Mouse (Mus musculus): ENCODE results near the gene Mras. TPM values are rescaled to one million over a fixed set of nuclear protein-coding genes. Genes with fewer than 3 reads are reported as not detected.

Mras gene
- polyA plus RNA-seq, 1 experiment from 2014 or later, result 36.2 TPM

DNA sequence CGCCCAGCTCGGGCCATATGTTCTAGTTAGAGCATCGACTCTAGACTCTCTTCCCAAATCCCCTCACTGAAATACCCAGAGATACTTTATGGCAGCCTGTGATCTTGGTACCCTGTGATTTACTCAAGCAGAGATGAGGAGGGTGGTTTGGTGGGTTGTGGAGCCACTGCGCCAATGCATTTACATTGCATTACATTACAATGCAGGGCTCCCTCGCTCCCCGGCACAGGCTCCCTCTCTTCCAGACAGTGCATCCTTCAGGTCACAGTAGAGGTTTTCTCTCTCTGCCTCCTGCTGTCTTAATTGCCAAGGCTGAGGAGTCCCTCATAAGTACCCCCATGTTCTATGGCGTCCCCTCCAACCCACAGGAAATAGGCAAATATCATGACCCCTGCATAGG lies 68.8 kb downstream of the Mras start:
- no peak overlapping the region for H3K27ac ChIP-seq
- H3K4me3 ChIP-seq, result no peak overlapping the region
- no peaks in the 10 kb centered on the region for H3K4me1 ChIP-seq
- no peaks in the 10 kb centered on the region for H3K36me3 ChIP-seq
- H3K9me3 ChIP-seq (replicated peaks), result 0 out of 2 replicates have a peak, but pooled peaks cover 3% of the 10 kb centered on the region
- H3K9ac ChIP-seq, result no peak overlapping the region
- WGBS, result 60% methylated on average over 7 of the region's 7 CpGs
- no peak for ATAC-seq (ENCODE audit: low FRiP score)
- H3K27me3 ChIP-seq, result no peaks in the 10 kb centered on the region; the same call in 1 of the 2 replicates
- no peak overlapping the region for H3K4me2 ChIP-seq (replicated peaks)

GRCm38 (mm10) chr9:99365906-99366305 lies 71.3 kb downstream of the Mras start:
- Histone ChIP-seq H3K36me3 (no peaks in the 10 kb centered on the region), H3K27ac (no peak overlapping the region), H3K4me1 (no peaks in the 10 kb centered on the region), H3K9me3 (replicated peaks) (0 out of 2 replicates have a peak, but pooled peaks cover 3% of the 10 kb centered on the region), H3K4me3 (no peak overlapping the region), H3K27me3 (no peaks in the 10 kb centered on the region; the same call in 1 of the 2 replicates), H3K4me2 (replicated peaks) (no peak overlapping the region), H3K9ac (no peak overlapping the region)
- ATAC-seq (ENCODE audit: low FRiP score), result no peak
- 78% methylated on average over 3 of the region's 3 CpGs for WGBS

GRCm38 (mm10) chr9:99363076-99363475 lies 74.1 kb downstream of the Mras start:
- Histone ChIP-seq H3K9ac (no peak overlapping the region), H3K4me3 (no peak overlapping the region), H3K36me3 (no peaks in the 10 kb centered on the region), H3K4me1 (peaks cover 5% of the 10 kb centered on the region), H3K27me3 (peaks cover 21% of the 10 kb centered on the region), H3K4me2 (replicated peaks) (no peak overlapping the region), H3K27ac (no peak overlapping the region), H3K9me3 (replicated peaks) (no peaks in the 10 kb centered on the region)
- WGBS, result 57% methylated on average over 8 of the region's 8 CpGs
- no peak for ATAC-seq (ENCODE audit: low FRiP score)

DNA sequence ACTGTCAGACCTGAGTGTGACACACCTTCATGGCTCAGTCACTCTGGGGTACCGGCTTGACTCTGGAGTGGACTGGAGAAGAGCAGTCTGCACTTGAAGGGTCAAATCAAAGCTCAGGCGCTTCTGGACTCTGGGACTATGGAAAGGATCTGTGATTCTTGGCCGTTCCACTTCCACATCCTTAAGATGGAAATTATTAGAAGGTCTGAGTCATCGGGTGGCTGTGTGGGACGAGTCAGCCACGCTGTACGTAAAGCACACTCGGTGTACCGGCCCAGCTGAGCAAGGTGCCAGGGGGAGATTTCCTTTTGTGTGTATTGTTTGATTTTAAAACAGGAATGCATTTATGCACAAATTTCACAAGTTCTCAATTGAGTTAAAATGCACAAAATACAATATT lies 75.2 kb downstream of the Mras start:
- no peak overlapping the region for H3K4me2 ChIP-seq (replicated peaks)
- peaks cover 13% of the 10 kb centered on the region for H3K4me1 ChIP-seq
- 88% methylated on average over 9 of the region's 9 CpGs for WGBS
- peaks cover 33% of the 10 kb centered on the region for H3K27me3 ChIP-seq
- no peaks in the 10 kb centered on the region for H3K36me3 ChIP-seq
- H3K9me3 ChIP-seq (replicated peaks), result no peaks in the 10 kb centered on the region
- H3K4me3 ChIP-seq, result no peak overlapping the region
- no peak for ATAC-seq (ENCODE audit: low FRiP score)
- no peak overlapping the region for H3K27ac ChIP-seq
- no peak overlapping the region for H3K9ac ChIP-seq

DNA sequence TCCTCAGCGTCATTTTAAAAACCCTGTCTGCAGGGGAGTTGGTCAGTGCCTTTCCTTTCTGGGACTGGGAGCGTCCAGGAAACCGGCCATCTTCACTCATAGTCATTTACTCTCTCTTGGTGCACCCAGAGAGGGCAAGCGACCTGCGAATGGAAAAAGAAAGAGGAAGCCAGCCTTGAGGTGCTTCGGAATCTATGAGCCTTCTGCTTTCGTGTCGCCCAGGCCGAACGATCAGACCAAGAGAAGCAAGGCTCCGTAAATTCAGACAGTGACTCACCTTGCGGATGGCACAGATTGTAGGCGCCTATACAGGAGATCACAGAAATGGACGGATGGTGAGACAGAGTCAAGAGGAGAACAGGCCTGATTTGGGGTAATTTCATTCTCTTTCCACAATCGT lies 78.2 kb downstream of the Mras start:
- H3K4me1 ChIP-seq, result peaks cover 13% of the 10 kb centered on the region
- no peak for ATAC-seq (ENCODE audit: low FRiP score)
- H3K4me2 ChIP-seq (replicated peaks), result no peak overlapping the region
- peaks cover 44% of the 10 kb centered on the region for H3K27me3 ChIP-seq
- H3K36me3 ChIP-seq, result no peaks in the 10 kb centered on the region
- H3K27ac ChIP-seq, result no peak overlapping the region
- H3K4me3 ChIP-seq, result no peak overlapping the region
- H3K9ac ChIP-seq, result no peak overlapping the region
- H3K9me3 ChIP-seq (replicated peaks), result no peaks in the 10 kb centered on the region
- WGBS, result 91% methylated on average over 15 of the region's 15 CpGs

DNA sequence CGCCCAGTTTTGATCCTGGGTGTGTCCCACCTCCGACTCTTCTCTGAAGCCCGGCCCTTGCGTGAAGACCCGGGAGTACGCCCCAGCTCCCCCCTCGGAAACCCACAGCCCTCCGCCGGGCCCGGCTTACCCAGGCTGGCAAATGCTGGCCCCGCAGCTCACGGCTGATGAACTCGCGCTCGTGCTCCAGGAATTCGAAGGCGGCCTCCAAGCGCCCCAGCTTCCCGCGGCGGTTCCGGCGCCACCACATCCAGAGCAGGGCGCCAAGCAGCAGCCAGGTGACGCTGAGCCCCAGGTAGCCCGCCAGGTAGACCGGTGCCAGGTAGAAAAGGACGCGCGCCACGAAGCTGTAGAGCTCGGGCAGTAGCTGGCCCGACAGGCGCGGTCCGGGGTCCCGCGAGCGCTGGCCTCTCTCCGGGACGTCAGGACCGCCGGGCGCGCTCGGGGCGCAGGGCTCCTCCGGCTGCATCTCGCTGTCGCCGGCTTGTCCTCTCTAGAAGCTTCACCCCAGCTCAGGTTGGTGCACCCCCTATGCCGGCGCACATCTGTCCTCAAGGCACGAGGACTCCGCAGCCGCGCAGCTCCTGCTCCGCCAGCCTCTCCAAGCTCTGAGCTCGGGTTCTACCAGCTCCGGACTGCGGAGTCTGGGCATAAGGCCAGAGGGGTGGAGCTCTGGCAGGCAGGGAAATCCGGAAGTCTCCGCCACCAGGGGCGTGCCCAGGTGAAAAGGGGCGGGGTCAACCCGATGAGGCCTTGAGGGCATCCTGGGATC lies 79.1 kb downstream of the Mras start, which contains the start of gene Esyt3:
Gene Esyt3 (minus strand): TSS at position 637 of the 772 bp plus-strand sequence.
- under 1% methylated on average over 66 of the region's 66 CpGs for WGBS
- ATAC-seq (ENCODE audit: low FRiP score), result peak; percentile 56
- peaks cover 44% of the 10 kb centered on the region for H3K27me3 ChIP-seq
- H3K9me3 ChIP-seq (replicated peaks), result no peaks in the 10 kb centered on the region
- peak within 1 kb of the TSS; percentile 87 for H3K4me2 ChIP-seq (replicated peaks)
- H3K9ac ChIP-seq, result peak within 1 kb of the TSS; percentile 44
- no peaks in the 10 kb centered on the region for H3K36me3 ChIP-seq
- H3K4me3 ChIP-seq, result peak within 1 kb of the TSS; percentile 41
- H3K27ac ChIP-seq, result no peak within 1 kb of the TSS
- H3K4me1 ChIP-seq, result peaks cover 13% of the 10 kb centered on the region

GRCm38 (mm10) chr9:99357561-99357920 lies 79.6 kb downstream of the Mras start:
- H3K4me1 ChIP-seq, result peaks cover 13% of the 10 kb centered on the region
- no peaks in the 10 kb centered on the region for H3K9me3 ChIP-seq (replicated peaks)
- peak overlapping the region; percentile 87 for H3K4me2 ChIP-seq (replicated peaks)
- H3K36me3 ChIP-seq, result no peaks in the 10 kb centered on the region
- peak overlapping the region; percentile 41 for H3K4me3 ChIP-seq
- no peak for ATAC-seq (ENCODE audit: low FRiP score)
- no peak overlapping the region for H3K27ac ChIP-seq
- H3K9ac ChIP-seq, result no peak overlapping the region
- 6% methylated on average over 19 of the region's 19 CpGs for WGBS
- H3K27me3 ChIP-seq, result peaks cover 44% of the 10 kb centered on the region

GRCm38 (mm10) chr9:99355971-99356370 lies 81.2 kb downstream of the Mras start:
- Histone ChIP-seq H3K9ac (no peak overlapping the region), H3K27ac (no peak overlapping the region), H3K9me3 (replicated peaks) (no peaks in the 10 kb centered on the region), H3K36me3 (no peaks in the 10 kb centered on the region), H3K4me2 (replicated peaks) (no peak overlapping the region), H3K4me3 (no peak overlapping the region), H3K4me1 (peaks cover 13% of the 10 kb centered on the region), H3K27me3 (peaks cover 44% of the 10 kb centered on the region)
- no peak for ATAC-seq (ENCODE audit: low FRiP score)
- WGBS, result 18% methylated on average over 5 of the region's 5 CpGs

- H3K27ac ChIP-seq, result no peak overlapping the region
- WGBS, result 71% methylated on average over 5 of the region's 5 CpGs
- ATAC-seq (ENCODE audit: low FRiP score), result no peak
Observed at GRCm38 (mm10) chr9:99354796-99355195, 82.4 kb downstream of the Mras start.

DNA sequence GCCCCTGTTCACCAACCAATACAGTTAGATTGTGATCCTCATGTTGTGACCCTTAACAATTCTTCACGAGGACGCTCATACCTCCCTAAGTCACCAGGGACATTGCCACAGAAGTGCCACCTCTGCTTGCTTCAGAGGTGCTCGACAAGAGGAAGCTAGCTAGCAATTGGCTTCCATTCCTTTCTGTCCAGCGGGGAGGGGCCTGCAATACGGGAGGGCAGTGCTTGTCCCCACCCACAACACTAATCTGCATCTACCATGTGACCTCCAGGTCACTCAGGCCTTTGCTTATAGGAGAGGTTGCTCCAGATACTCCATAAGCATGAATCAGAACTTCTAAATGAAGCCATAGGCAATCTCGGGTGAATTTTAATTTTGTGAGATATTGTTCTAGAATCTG lies 83.8 kb downstream of the Mras start:
- no peaks in the 10 kb centered on the region for H3K9me3 ChIP-seq (replicated peaks)
- 65% methylated on average over 6 of the region's 6 CpGs for WGBS
- ATAC-seq (ENCODE audit: low FRiP score), result no peak
- H3K27ac ChIP-seq, result no peak overlapping the region
- peaks cover 12% of the 10 kb centered on the region for H3K4me1 ChIP-seq
- H3K27me3 ChIP-seq, result peaks cover 26% of the 10 kb centered on the region
- no peak overlapping the region for H3K9ac ChIP-seq
- H3K4me3 ChIP-seq, result no peak overlapping the region
- H3K36me3 ChIP-seq, result no peaks in the 10 kb centered on the region
- H3K4me2 ChIP-seq (replicated peaks), result no peak overlapping the region

More at GRCm38 (mm10) chr9:99354796-99355195, 82.4 kb downstream of the Mras start:
- Histone ChIP-seq H3K4me1 (peaks cover 13% of the 10 kb centered on the region), H3K27me3 (peaks cover 40% of the 10 kb centered on the region), H3K9ac (no peak overlapping the region), H3K4me2 (replicated peaks) (no peak overlapping the region), H3K36me3 (no peaks in the 10 kb centered on the region), H3K4me3 (no peak overlapping the region), H3K9me3 (replicated peaks) (no peaks in the 10 kb centered on the region)

DNA sequence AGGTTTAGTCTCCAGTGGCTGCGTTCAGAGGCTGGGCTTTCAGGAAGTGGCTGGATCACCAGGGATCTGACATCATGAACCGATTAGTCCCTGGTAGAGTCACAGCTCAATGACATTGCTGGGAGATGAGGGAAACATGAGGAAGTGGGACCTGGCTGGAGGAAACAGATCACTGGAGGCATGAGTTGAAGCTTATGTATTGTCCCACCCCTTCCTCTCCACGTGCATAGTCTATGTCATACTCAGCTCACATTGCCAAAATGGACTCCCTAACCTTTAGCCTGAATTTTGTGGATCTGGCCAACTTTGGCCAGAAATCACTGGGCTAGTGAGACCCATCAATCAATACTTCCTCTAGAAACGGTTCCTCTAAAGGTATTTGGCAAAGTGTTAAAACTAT lies 84.2 kb downstream of the Mras start:
- ATAC-seq (ENCODE audit: low FRiP score), result no peak
- H3K9ac ChIP-seq, result no peak overlapping the region
- WGBS, result 74% methylated on average over 4 of the region's 4 CpGs
- peaks cover 8% of the 10 kb centered on the region for H3K4me1 ChIP-seq
- no peak overlapping the region for H3K4me3 ChIP-seq
- no peak overlapping the region for H3K27ac ChIP-seq
- H3K36me3 ChIP-seq, result no peaks in the 10 kb centered on the region
- peaks cover 21% of the 10 kb centered on the region for H3K27me3 ChIP-seq
- no peak overlapping the region for H3K4me2 ChIP-seq (replicated peaks)
- no peaks in the 10 kb centered on the region for H3K9me3 ChIP-seq (replicated peaks)

DNA sequence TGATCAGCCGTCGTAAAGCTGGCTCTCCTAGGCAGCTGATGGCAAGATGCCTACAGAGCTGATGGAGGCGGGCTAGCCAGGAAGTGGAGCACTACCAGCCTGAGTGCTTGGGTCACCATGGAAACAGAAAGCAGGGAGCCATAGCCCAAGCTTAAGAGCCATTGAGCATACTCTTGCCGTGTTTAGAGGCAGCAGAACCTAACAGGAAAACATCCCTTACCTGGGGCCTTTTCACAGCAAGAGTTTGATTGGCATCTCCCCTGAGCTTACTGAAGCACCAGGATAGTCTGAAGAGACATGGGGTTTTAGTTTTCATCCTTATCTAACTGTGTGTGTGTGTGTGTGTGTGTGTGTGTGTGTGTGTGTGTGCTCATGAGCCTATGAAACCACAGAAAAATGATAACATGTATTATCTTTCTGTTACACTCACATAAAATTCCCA lies 91.8 kb downstream of the Mras start:
- no peaks in the 10 kb centered on the region for H3K36me3 ChIP-seq
- H3K9ac ChIP-seq, result no peak overlapping the region
- ATAC-seq (ENCODE audit: low FRiP score), result no peak
- H3K27me3 ChIP-seq, result no peaks in the 10 kb centered on the region
- no peak overlapping the region for H3K4me3 ChIP-seq
- no peak overlapping the region for H3K4me2 ChIP-seq (replicated peaks)
- 53% methylated on average over 4 of the region's 4 CpGs for WGBS
- no peaks in the 10 kb centered on the region for H3K9me3 ChIP-seq (replicated peaks)
- no peaks in the 10 kb centered on the region; the same call in 1 of the 2 replicates for H3K4me1 ChIP-seq
- H3K27ac ChIP-seq, result no peak overlapping the region

GRCm38 (mm10) chr9:99341600-99341999 lies 95.6 kb downstream of the Mras start:
- no peak for ATAC-seq (ENCODE audit: low FRiP score)
- 83% methylated on average over 3 of the region's 3 CpGs for WGBS
- Histone ChIP-seq H3K27ac (no peak overlapping the region), H3K9ac (no peak overlapping the region), H3K27me3 (no peaks in the 10 kb centered on the region), H3K9me3 (replicated peaks) (no peaks in the 10 kb centered on the region), H3K4me1 (no peaks in the 10 kb centered on the region; the same call in 1 of the 2 replicates), H3K4me3 (no peak overlapping the region), H3K36me3 (no peaks in the 10 kb centered on the region), H3K4me2 (replicated peaks) (no peak overlapping the region)

All from hindbrain, embryonic 12.5 days (tissue).